Mouse (Mus musculus) gastrocnemius, postnatal 25 days (tissue): ENCODE measurements around the gene Mfap5. TPM values are rescaled to one million over a fixed set of nuclear protein-coding genes. Genes with fewer than 3 reads are reported as not detected.
A peak's percentile ranks its signal among the peaks of the same experiment; 100 is the strongest.
"Not testable (repeated sequence)": the region's sequence is repeated elsewhere in the genome, so short reads cannot be mapped to it uniquely, and the experiment has no call there.

ENCODE experiments used
- DNase-seq: peaks from one replicate; pipeline ENCODE4 v3.0.0; 2022
- total RNA-seq, 2 experiments: library from RNA; stranded (reverse); gene quantifications; 1 replicate in 1 of 2; 2 replicates in 1 of 2; pipeline ENCODE4 v1.2.3; 2021

The Mfap5 gene
- total RNA-seq, 2 experiments from 2014 or later: 51.1 to 85.7 TPM

DNA sequence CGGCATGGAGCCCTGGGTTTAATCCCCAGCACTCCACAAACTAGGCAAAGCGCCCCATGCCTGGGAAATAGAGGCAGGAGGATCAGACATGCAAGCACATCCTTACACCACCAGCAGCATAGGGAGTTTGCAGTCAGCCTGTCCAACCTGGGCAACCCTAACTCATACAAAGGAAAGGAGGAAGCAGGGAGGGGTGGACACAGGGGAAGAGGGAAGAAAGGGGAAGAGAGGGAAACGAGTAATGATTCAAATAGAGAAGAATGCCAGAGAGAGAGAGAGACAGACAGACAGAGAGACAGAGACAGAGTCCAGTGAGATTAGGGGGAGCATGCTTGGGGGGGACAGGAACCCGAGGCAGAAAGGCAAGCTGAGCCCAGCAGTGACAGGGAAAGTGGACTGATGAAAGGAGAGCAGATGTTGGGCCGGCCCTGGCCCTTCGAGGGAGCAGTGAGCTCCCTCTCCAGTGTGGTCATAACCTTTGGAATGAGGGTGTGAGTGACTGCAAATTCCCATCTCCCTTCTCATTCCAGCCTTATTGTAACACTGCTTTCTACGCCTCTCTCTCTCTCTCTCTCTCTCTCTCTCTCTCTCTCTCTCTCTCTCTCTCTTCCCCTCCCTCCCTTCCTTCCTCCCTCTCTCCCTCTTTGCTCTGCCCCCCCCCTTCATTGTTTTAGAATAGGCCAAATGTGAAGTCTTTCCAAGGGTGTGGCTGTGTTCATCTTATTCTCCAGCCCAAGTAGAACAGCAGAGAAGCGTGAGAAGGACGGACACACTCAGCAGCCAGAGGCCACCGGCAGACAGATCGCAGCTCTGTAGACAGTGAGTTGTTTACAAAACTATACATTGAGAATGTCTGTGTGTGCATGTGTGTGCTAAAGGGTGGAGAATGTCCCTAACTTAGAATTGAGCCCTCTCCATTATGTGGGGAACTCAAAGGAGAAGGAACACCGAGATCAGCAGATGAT is 7.6 kb downstream of the Mfap5 start:
- DNase-seq: peak; percentile 18

DNA sequence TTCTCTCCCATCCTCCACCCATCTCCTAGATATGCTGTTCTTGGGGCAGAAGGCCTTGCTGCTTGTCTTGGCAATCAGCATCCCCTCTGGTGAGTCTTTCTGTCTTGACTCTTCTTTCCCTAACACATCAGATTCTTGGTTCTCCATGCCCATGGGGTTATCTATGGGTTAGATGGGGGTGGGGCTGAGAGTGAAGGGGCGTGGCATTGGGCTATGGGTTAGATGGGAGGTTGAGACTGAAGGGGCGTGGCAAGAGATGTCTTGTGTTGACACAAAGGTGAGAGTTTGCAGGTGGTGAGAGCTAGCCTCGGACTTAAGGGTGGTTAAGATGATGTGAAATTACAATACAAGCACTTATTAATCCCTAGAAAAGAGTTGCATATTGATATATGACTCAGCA is 8.7 kb downstream of the Mfap5 start:
- DNase-seq: no peak

DNA sequence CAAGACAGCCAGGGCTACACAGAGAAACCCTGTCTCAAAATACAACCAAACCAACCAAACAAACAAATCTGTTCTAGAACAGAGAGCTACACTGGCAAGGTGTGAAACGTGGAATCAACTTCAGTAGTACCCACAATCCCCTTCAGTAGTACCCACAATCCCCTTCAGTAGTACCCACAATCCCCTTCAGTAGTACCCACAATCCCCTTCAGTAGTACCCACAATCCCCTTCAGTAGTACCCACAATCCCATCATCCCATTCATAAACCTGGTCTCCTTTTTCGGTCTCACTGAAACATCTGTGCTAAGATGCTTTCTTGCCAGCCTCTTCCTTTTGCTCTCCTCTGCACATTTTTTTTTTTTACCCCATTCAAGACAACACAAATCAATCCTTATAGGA is 10.1 kb downstream of the Mfap5 start:
- DNase-seq: not testable (repeated sequence)

DNA sequence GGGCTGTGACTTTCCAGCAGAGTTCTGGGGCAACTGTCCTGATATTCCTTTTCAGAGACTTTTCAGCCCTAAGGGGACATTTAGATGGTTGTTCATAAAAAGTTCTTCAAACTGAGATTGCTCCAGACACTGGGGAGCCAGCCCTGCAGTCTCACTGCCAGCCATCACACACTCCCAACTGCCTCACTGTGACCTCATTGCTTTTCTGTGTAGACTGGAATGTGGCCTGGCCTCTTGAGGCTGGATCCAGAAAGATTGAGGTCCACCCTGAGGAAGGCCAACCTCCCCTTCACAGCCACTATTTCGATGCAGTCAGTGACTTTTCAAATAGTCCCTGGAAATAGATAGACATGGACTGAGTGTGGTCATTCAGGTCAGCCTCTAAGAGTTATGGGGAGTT is 12.0 kb downstream of the Mfap5 start:
- DNase-seq: peak; percentile 39

DNA sequence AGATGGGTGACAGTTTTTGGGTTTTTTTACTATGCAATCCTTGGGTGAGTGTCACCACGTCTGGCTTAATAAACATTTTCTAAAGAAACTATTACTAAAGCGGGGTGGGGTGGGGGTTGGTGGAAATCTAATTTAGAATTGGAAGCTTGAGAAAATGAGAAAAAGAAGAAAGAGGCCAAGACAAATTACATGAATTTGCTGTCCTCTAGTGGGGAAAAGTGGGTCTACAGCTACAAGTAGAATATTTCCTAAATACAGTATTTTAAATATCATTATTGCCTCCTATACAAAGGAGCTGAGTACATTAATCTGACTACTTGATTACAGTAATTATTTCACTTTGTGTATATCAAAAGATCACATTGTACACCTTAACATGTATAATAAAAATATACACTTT is 13.7 kb downstream of the Mfap5 start:
- DNase-seq: no peak

DNA sequence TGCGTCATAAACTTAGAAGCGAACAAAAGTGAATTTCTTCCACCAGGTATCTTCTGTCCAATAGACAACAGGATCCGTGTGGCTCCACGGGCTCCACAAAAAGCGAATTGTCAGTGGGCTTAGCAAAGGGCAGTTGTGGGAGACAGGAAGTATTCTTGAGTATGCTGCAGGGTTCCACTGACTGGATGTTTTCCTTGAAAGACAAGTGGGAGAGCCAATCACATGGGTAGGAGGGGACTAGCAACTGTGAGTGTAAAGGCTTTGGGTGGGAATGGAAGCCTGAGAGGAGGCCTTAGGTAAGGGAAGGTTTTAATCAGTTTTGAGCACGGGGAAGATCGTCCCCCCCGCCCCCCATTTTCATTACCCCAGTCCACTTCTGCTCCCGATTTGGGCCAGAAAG is 16.9 kb downstream of the Mfap5 start:
- DNase-seq: no peak

GRCm38 (mm10) chr6:122523289-122523688 is 17.6 kb downstream of the Mfap5 start:
- no peak for DNase-seq

DNA sequence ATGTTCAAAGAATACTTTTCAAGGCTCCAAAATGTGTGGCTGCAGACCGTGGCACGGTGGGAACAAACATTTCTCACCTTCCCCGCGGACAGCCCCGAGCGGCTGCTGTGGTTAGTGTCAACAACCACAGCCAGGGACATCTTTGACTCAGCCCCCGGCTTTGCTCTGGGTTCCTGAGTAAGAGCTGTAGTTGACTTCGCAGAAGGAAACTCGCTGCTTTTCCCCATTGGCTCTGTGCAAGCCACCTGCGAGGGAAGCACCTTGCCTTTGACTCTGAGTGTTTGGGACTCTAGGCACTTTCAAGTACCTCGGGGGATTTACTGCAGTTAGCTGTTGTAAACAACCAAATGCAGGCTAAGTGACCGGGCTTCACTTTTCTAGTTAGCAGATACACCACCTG is 22.0 kb downstream of the Mfap5 start:
- no peak for DNase-seq

- DNase-seq: no peak
These were observed 22.5 kb downstream of the Mfap5 start for GRCm38 (mm10) chr6:122528136-122528535.

DNA sequence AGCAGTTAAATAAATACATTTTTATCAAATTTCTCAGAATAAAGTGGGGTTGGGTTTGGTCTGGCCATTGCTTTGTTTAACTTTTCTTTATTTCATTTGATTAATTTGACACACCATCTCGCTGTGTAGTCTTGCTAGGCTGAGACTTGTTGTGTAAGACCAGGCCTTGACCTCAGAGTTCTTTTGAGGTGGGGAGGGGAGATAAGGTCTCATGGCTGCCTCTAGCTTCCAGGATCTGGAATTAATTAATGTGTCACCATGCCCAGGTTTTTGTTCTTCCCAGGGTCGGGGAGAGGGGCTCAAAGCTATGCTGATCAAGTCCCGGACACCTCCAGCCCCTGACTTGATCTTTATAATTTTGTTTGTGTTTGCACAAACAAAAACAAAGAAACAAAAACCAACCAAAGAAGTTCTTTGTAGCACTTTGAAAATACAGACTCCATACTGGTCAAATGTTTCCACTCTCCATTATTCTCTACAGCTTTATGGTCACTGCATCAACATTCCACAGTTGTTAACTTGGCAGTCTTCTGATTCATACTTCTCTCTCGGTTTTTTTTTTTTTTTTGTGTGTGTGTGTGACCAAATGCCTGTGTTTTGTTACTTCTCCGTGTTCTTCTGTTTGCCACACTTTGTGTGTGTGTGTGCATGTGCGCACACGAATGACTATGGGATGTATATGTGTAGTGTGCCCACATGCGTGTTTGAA is 26.0 kb downstream of the Mfap5 start:
- DNase-seq: no peak

- no peak for DNase-seq
These were observed 27.2 kb downstream of the Mfap5 start for GRCm38 (mm10) chr6:122532883-122533302.

DNA sequence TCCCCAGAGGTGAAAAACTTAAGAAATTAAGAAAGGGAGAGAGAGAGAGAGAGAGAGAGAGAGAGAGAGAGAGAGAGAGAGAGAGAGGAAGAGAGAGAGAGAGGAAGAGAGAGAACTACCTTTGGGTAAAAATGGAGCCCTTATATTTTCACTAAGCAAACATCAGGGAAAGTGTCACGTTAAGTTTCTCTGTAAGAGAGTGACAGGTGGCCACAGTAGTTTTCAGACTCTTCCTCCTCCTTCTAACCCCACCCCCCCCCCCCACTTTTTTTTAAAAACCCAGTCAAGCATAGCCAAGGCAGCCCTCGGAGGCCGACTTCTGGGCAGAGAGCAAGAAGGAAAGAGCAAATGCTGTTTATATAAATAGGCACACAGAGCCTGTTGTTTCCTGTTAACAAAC is 28.4 kb downstream of the Mfap5 start:
- no peak for DNase-seq

DNA sequence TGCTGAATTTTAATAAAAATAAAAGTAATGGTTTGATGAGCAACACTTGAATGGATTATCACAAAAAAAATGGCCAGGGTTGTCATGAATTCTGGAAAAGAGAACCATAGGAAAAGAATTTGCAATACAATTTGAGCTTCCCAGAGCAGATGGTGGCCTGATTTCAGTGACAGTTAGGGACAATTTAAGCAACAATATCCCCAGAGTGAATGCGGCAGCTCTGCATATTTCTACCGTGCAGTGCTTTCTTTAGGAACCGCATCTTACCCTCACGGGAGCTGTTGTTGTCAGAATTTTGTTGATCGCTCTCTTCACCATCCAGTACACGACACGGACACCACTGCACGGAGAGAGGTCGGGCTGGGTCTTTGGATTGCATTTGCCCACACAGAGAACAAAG is 33.9 kb downstream of the Mfap5 start:
- DNase-seq: no peak

- DNase-seq: not testable (repeated sequence)
These were observed 36.8 kb downstream of the Mfap5 start for GRCm38 (mm10) chr6:122542459-122542858.

- no peak for DNase-seq
These were observed 37.9 kb downstream of the Mfap5 start for GRCm38 (mm10) chr6:122543574-122543973.

- no peak for DNase-seq
These were observed 39.0 kb downstream of the Mfap5 start for GRCm38 (mm10) chr6:122544672-122545071.

- no peak for DNase-seq
These were observed 39.7 kb downstream of the Mfap5 start for GRCm38 (mm10) chr6:122545289-122545882.

DNA sequence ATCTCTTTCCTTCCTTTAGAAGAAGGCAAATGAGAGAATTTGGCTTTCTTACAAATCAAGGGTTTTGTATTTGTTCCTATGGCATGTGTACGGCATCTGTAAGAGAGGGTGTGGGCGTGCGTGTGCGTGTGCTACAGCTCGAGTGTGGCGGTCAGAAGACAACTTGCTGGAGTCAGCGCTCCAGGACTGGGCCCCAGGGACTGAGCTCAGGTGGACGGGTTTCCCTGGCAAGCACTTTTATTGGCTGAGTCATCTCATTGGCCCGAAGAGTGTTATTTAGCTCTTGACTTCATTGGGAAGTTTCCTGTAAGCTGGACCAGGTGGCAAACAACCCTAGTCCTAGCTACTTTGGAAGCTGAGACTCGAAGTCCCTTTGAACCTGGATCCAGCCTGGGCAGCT is 40.3 kb downstream of the Mfap5 start:
- peak; percentile 13 for DNase-seq

- no peak for DNase-seq
These were observed 48.0 kb downstream of the Mfap5 start, which contains the start of gene Aicda for GRCm38 (mm10) chr6:122553606-122554005. Aicda (plus strand) TSS chr6:122553801.

GRCm38 (mm10) chr6:122554102-122554501 is 48.5 kb downstream of the Mfap5 start:
- DNase-seq: no peak

- DNase-seq: no peak
These were observed 49.6 kb downstream of the Mfap5 start for GRCm38 (mm10) chr6:122555266-122555665.

- DNase-seq: no peak
These were observed 51.4 kb downstream of the Mfap5 start for GRCm38 (mm10) chr6:122556959-122557561.
